Mouse (Mus musculus) spleen, adult 2 months (tissue): ENCODE measurements around the gene Paxx.

Experiments
- CTCF ChIP-seq: fragments of 200-500 bp; IDR thresholded peaks from 2 replicates; pipeline ENCODE4 v1.5.1; 2011; ENCODE audit warnings: mild to moderate bottlenecking, inconsistent platforms; ENCODE audit not compliant: insufficient read depth, insufficient read length, insufficient replicate concordance; ENCODE audit errors: extremely low read depth
- POLR2A ChIP-seq: fragments of 200-500 bp; IDR thresholded peaks from 2 replicates; pipeline ENCODE4 v1.6.1; 2011; ENCODE audit warnings: low read depth, low read length, inconsistent platforms

DNA sequence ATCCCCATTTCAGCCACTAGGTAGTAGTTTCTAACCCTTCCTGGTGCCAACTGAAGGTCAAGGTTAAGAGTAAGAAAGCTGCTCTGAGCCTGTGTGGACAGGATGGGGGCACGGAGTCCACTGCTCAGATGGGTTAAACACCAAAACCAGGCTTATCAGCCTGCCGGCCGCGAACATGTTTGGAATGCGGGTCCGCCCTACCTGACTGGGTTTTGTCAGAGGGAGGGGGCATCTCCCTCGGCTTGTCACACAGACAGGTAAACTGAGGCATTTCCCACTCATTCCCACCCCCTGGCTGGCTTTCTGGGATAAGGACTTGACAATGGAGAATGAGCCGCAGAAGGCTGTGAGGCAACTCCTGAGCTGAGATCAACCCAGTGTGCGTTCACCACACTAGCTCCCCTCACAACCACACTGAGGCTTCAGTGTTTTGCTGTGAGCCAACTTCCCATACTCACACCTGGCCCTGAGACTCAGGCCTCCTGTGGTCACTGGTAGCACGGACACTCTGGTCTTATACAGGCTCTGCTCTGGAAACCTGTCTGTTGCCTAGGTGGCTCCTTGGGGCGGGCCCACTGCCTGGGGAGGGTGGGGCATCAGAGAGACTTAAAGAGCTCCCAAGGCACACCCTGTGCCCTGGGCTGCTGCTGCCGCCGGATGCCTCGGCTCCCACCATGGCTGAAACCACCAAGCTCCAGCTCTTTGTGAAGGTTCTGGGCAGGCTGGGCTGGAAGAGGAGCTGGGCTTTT is 4.5 kb downstream of the Paxx start, which contains the start of gene Clic3:
- TF ChIP-seq CTCF (no peak), POLR2A (no peak)
